19 mouse cellular contexts compared by ENCODE assay signal in the genomic region with DNA sequence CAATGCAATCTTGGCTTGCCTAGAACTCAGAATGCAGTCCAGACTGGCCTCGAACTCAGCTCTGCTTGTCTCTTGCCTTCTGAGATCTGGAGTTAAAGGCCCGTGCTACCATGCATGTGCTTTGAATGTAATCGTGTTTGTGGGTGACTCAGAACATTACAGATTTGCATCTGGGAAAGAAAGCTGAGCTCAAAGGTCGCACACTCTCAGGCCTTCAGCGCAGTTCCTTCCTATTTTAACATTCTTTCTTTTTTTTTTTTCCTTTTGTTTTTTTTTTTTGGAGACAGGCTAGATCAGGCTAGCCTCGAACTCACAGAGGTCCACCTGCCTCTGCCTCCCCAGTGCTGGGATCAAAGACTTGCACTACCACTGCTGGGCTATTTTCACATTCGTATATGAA.
"Had no signal": no experiment of that assay in that cellular context is flagged by ENCODE, and none has a peak within 500 bp of the region (broad histone marks: within the 10 kb centered on the region; RNA-seq: fewer than 3 reads in every experiment).

No protein-coding gene starts in this region.

- H3K27ac ChIP-seq: liver, embryonic 14.5 days; macrophage; neural tube, embryonic 12.5 days had no signal

- H3K36me3 ChIP-seq: limb, embryonic 15.5 days; midbrain, embryonic 12.5 days; midbrain, embryonic 15.5 days; neural tube, embryonic 12.5 days; neural tube, embryonic 15.5 days had no signal

- H3K9ac ChIP-seq: liver, embryonic 14.5 days had no signal

- DNase-seq: kidney, postnatal 25 days; layer of hippocampus, postnatal 36 days; left cerebral cortex, postnatal 4 days; liver, postnatal 0 days; lung, embryonic 14.5 days; right cerebral cortex, adult 18-20 months; right cerebral cortex, postnatal 14 days; right cerebral cortex, postnatal 4 days; thymus, adult 2 months; thymus, postnatal 14 days; thymus, postnatal 4 days had no signal

- H3K9me3 ChIP-seq: limb, embryonic 15.5 days; midbrain, embryonic 12.5 days; midbrain, embryonic 15.5 days; neural tube, embryonic 15.5 days had no signal

- H3K27me3 ChIP-seq: limb, embryonic 12.5 days; limb, embryonic 15.5 days; midbrain, embryonic 15.5 days; neural tube, embryonic 12.5 days; neural tube, embryonic 15.5 days had no signal

- ATAC-seq: liver, postnatal 0 days had no signal
